ENCODE assay signal across 31 mouse cellular contexts in the genomic region with DNA sequence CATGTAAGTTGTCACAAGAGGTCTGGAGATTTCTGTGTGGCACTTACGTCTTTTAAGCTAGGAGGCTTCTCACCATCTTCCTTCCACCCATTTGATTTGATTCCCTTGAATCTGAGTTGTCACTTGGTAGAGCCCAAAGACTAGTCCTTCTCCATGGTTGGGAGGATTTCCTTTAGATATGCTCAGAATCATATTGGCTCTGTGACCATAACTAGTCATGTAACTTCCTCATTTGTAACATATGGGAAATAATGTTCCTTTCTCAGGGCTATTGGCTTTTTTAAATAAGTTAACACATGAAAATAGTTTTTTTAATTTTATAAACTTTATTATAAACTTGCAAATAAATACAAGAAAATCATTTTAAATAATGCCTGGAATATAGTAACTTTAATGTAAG. TPM values are rescaled to one million over a fixed set of nuclear protein-coding genes. Genes with fewer than 3 reads are reported as not detected.
DNase-seq lines count a peak whose midpoint lies in the region; ATAC-seq and TF ChIP-seq lines count a peak whose summit lies in the region.
"Had no signal": no experiment of that assay in that cellular context is flagged by ENCODE, and none has a peak within 500 bp of the region (broad histone marks: within the 10 kb centered on the region; RNA-seq: fewer than 3 reads in every experiment).

No protein-coding gene starts in this region.

- no peak overlapping the region for H3K4me3 ChIP-seq in MEL (ENCODE audit: control insufficient read depth in 1 of 2, insufficient read depth in 1 of 2, low read depth in 2 of 2, low read length in 2 of 2)
- H3K4me3 ChIP-seq in hindbrain, embryonic 12.5 days, result no peak overlapping the region

- no peaks in the 10 kb centered on the region for H3K79me2 ChIP-seq in MEL (ENCODE audit: control insufficient read depth, insufficient read depth, low read length, poor library complexity)

- peaks cover 12 to 18% of the 10 kb centered on the region in 2 experiments for H3K4me1 ChIP-seq in MEL (ENCODE audit: control insufficient read depth in 1 of 2, insufficient read depth in 2 of 2, low read length in 2 of 2)
- H3K4me1 ChIP-seq in hindbrain, embryonic 12.5 days, result no peaks in the 10 kb centered on the region

- no peak for TF ChIP-seq EP300 in MEL (IDR thresholded peaks at IDR 0.05; ENCODE audit: low read depth in 1 of 2, low read length in 2 of 2)

- no peak overlapping the region for H3K4me2 ChIP-seq in hindbrain, embryonic 12.5 days (replicated peaks)

- peaks cover 0 to 27% of the 10 kb centered on the region in 2 experiments; a peak in 2 of 4 replicates for H3K36me3 ChIP-seq in MEL (ENCODE audit: control insufficient read depth in 1 of 2, insufficient read depth in 2 of 2, low read length in 2 of 2)
- no peaks in the 10 kb centered on the region for H3K36me3 ChIP-seq in hindbrain, embryonic 12.5 days
- H3K36me3 ChIP-seq: G1E had no signal

- no peaks in the 10 kb centered on the region for H3K27me3 ChIP-seq in MEL (ENCODE audit: control insufficient read depth in 1 of 2, insufficient read depth in 2 of 2, low read length in 2 of 2)
- no peaks in the 10 kb centered on the region for H3K27me3 ChIP-seq in hindbrain, embryonic 12.5 days
- H3K27me3 ChIP-seq: CH12.LX had no signal

- no peak overlapping the region for H3K27ac ChIP-seq in MEL (ENCODE audit: control insufficient read depth, low read depth, low read length)
- no peak overlapping the region for H3K27ac ChIP-seq in hindbrain, embryonic 12.5 days

- no peak for TF ChIP-seq RAD21 in MEL (IDR thresholded peaks at IDR 0.05; ENCODE audit: low read depth, low read length)

- TF ChIP-seq CTCF in MEL (IDR thresholded peaks at IDR 0.05 in 2 of 3, conservative IDR thresholded peaks at IDR 0.05 in 1 of 3; ENCODE audit: control insufficient read depth in 1 of 3, insufficient read depth in 1 of 3, low read depth in 2 of 3, low read length in 3 of 3, poor library complexity in 1 of 3, severe bottlenecking in 1 of 3), result no peak

- no peak for TF ChIP-seq POLR2A in MEL (IDR thresholded peaks at IDR 0.05; ENCODE audit: control insufficient read depth in 1 of 2, insufficient read depth in 1 of 2, low read depth in 1 of 2, low read length in 2 of 2, poor library complexity in 1 of 2)

- peak; percentile 63; the same call in 1 of the 2 replicates for ATAC-seq in common myeloid progenitor, adult 5-6 weeks (replicated peaks; ENCODE audit: low read depth, poor library complexity, severe bottlenecking)
- ATAC-seq in hindbrain, embryonic 12.5 days (ENCODE audit: low FRiP score), result no peak
- ATAC-seq: activated CD4-positive, CD25-positive, alpha-beta regulatory T cell, adult 4 months; CD4-positive, CD25-positive, alpha-beta regulatory T cell, adult 4 months; Patski had no signal

- WGBS in hindbrain, embryonic 12.5 days, result 92% methylated on average over 1 of the region's 1 CpGs

- DNase-seq in 416B (ENCODE audit: low read depth) (peak; percentile 6), MEL (ENCODE audit: low read depth, low spot score) (peak; percentile 71), MEL-GATA-1-ER (ENCODE audit: extremely low read depth, low read depth) (peak; percentile 52)
- DNase-seq in thymus, postnatal 36 days, result no peak
- DNase-seq in lung, postnatal 4 days, result no peak
- DNase-seq in c-Kit-positive CD71-positive TER-119-positive erythroid progenitor cells, embryonic 14.5 days (ENCODE audit: low spot score), result no peak
- DNase-seq: adrenal gland, adult 2 months; adrenal gland, adult 8-10 months; adrenal gland, postnatal 10 days; adrenal gland, postnatal 14 days; adrenal gland, postnatal 25 days; adrenal gland, postnatal 36 days; B cell, adult 2 months; cerebellum, adult 11 months; cerebellum, adult 11-12 months; cerebellum, adult 18-20 months; cerebellum, adult 2 months; cerebellum, adult 8-10 months; cerebellum, adult 9-10 months had no signal

- no peak overlapping the region for H3K9ac ChIP-seq in MEL (ENCODE audit: control insufficient read depth, low read depth, low read length, poor library complexity, severe bottlenecking)
- no peak overlapping the region for H3K9ac ChIP-seq in hindbrain, embryonic 12.5 days

- H3K9me3 ChIP-seq in MEL (replicated peaks; ENCODE audit: insufficient read depth, low read length), result no peaks in the 10 kb centered on the region
- H3K9me3 ChIP-seq in hindbrain, embryonic 12.5 days (replicated peaks), result no peaks in the 10 kb centered on the region
- H3K9me3 ChIP-seq: G1E had no signal

TF ChIP-seq in MEL, 35 proteins besides CTCF, POLR2A, EP300 and RAD21:
- peak; percentile 33; the same call in 1 of the 2 replicates for TF ChIP-seq RCOR1 (IDR thresholded peaks at IDR 0.05; ENCODE audit: low read depth, low read length)
- TF ChIP-seq KAT2A (conservative IDR thresholded peaks at IDR 0.05; ENCODE audit: low read depth, low read length), result no peak
- no peak for TF ChIP-seq MAFK (IDR thresholded peaks at IDR 0.05; ENCODE audit: borderline replicate concordance, low read depth, low read length)
- no peak for TF ChIP-seq SIN3A (IDR thresholded peaks at IDR 0.05; ENCODE audit: low read length)
- peak; percentile 89 for TF ChIP-seq TBP (IDR thresholded peaks at IDR 0.05; ENCODE audit: low read depth, low read length)
- no peak for TF ChIP-seq MXI1 (IDR thresholded peaks at IDR 0.05; ENCODE audit: low read depth, low read length)

RNA-seq across cellular contexts. Expression of gene Gm14862, which starts 2.6 kb away (rescaled TPM):
- not detected in 2 replicates for total RNA-seq in MEL (2012; rRNA removed)
- not detected for polyA plus RNA-seq in MEL (2012; ENCODE audit: insufficient read depth in 1 of 2, insufficient read length in 2 of 2, low read depth in 1 of 2, low replicate concordance in 2 of 2, missing spikeins in 1 of 2)
- total RNA-seq in common myeloid progenitor, adult 5-6 weeks (2017), result not detected in 2 replicates
- 0.35 TPM in 1 of 2 replicates, not detected in the other for polyA plus RNA-seq in hindbrain, embryonic 12.5 days (2016; fragmentation: Nextera tagmentation; extraction: Ambion mirVana)
- total RNA-seq: adrenal gland, adult 18-20 months; adrenal gland, adult 2 months; adrenal gland, adult 8-10 months; adrenal gland, postnatal 10 days; adrenal gland, postnatal 14 days; adrenal gland, postnatal 25 days; adrenal gland, postnatal 36 days; adrenal gland, postnatal 4 days; CH12.LX; ES-E14; G1E had no signal
- polyA plus RNA-seq: adrenal gland, adult 2 months; brain, embryonic 14.5 days; C2C12; cerebellum, adult 2 months; G1E; Patski had no signal

RNA-seq across cellular contexts. Expression of gene Xk, which starts 13.3 kb away (rescaled TPM):
- total RNA-seq in MEL (2012; rRNA removed), result 10.7 and 11.1 TPM in 2 replicates
- polyA plus RNA-seq in MEL (2012; ENCODE audit: insufficient read depth in 1 of 2, insufficient read length in 2 of 2, low read depth in 1 of 2, low replicate concordance in 2 of 2, missing spikeins in 1 of 2), result 10 to 100 TPM in 1 of 2 experiments, not detected in 1; 36.6 TPM
- total RNA-seq in common myeloid progenitor, adult 5-6 weeks (2017), result 13.8 and 14.1 TPM in 2 replicates
- 3.9 and 4.4 TPM in 2 replicates for polyA plus RNA-seq in hindbrain, embryonic 12.5 days (2016; fragmentation: Nextera tagmentation; extraction: Ambion mirVana)

RNA-seq across cellular contexts. Expression of gene H2al1m, which starts 24.3 kb away (rescaled TPM):
- 0.85 and 1.1 TPM in 2 replicates for total RNA-seq in MEL (2012; rRNA removed)
- polyA plus RNA-seq in MEL (2012; ENCODE audit: insufficient read depth in 1 of 2, insufficient read length in 2 of 2, low read depth in 1 of 2, low replicate concordance in 2 of 2, missing spikeins in 1 of 2), result 1 to 10 TPM in 1 of 2 experiments, not detected in 1; 3.5 TPM
- 2.0 TPM in 1 of 2 replicates, not detected in the other for total RNA-seq in common myeloid progenitor, adult 5-6 weeks (2017)
- not detected in 2 replicates for polyA plus RNA-seq in hindbrain, embryonic 12.5 days (2016; fragmentation: Nextera tagmentation; extraction: Ambion mirVana)
- total RNA-seq: adrenal gland, adult 18-20 months; adrenal gland, adult 2 months; adrenal gland, adult 8-10 months; adrenal gland, postnatal 14 days; adrenal gland, postnatal 25 days; CH12.LX; ES-E14 had no signal
- polyA plus RNA-seq: C2C12, G1E, Patski had no signal

RNA-seq across cellular contexts. Expression of gene Lancl3, which starts 59.6 kb away (rescaled TPM):
- not detected in 2 replicates for total RNA-seq in MEL (2012; rRNA removed)
- polyA plus RNA-seq in MEL (2012; ENCODE audit: insufficient read depth in 1 of 2, insufficient read length in 2 of 2, low read depth in 1 of 2, low replicate concordance in 2 of 2, missing spikeins in 1 of 2), result under 1 TPM in 1 of 2 experiments, not detected in 1; 0.03 TPM
- 0.14 TPM in 1 of 2 replicates, not detected in the other for total RNA-seq in common myeloid progenitor, adult 5-6 weeks (2017)
- 1.9 TPM in 2 replicates for polyA plus RNA-seq in hindbrain, embryonic 12.5 days (2016; fragmentation: Nextera tagmentation; extraction: Ambion mirVana)
- total RNA-seq: CH12.LX had no signal
- polyA plus RNA-seq: G1E had no signal

Comparison
In these comparisons a context has a peak if more than half of its experiments do, and no peak if none do; other contexts are left out.
1. DNase-seq: peak in 416B (single experiment), MEL (single experiment) and MEL-GATA-1-ER (single experiment); none in thymus, postnatal 36 days (0 of 2), lung, postnatal 4 days (0 of 2) and c-Kit-positive CD71-positive TER-119-positive erythroid progenitor cells, embryonic 14.5 days (single experiment).